Mouse (Mus musculus): ENCODE measurements around the gene 4930524J08Rik.

The 4930524J08Rik gene

GRCm38 (mm10) chr5:99978699-99979442 lies at the start of gene 4930524J08Rik, which contains the start of gene Hnrnpd:
TSS of gene 4930524J08Rik (plus strand) at chr5:99979061.
TSS of gene Hnrnpd (minus strand) at chr5:99978938.
- DNase-seq (ENCODE audit: low spot score in 2 of 2): peak; percentile 89 to 91

DNA sequence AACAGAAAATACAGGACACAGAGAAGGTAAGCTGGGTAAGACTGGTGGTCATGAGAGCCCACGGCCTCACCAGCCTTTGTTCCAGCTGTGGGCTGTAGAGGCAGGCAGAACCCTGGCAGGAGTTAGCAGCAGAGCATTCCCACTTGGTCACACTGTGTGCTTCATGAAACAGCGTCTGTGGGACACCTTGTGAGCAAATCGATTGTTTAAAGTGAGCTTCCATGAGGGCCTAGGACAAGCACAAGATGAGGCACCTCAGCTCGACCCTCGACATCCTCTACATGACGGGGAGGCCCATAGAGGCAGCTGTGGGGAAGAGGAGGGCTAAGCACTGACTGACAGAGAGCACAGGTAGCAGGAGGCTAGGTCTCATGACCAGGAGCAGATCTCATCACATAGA lies 47.0 kb upstream of the 4930524J08Rik start:
- no peak for DNase-seq (ENCODE audit: low spot score in 2 of 2)

GRCm38 (mm10) chr5:99939440-99939839 lies 39.4 kb upstream of the 4930524J08Rik start:
- DNase-seq (ENCODE audit: low spot score in 2 of 2): no peak

DNA sequence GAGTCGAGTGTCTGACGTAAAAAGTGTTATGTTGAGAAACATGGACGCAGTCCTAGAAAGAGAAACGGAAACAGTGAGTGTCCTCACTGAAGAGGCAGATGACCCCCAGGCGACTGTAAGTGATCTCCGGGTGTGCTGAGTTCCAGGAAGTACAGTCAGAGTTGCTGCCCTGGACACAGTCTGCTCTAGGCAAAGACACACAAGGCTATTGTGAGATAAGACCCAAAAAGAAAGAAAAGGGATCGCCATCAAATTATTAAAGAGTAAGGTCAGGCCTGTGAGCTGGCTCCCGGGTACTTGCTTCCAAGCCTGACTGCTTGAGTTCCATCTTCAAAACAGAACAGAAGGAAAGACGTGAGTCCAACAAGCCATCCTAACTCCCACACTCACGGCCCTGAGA lies 37.6 kb upstream of the 4930524J08Rik start:
- DNase-seq (ENCODE audit: low spot score in 2 of 2): no peak

DNA sequence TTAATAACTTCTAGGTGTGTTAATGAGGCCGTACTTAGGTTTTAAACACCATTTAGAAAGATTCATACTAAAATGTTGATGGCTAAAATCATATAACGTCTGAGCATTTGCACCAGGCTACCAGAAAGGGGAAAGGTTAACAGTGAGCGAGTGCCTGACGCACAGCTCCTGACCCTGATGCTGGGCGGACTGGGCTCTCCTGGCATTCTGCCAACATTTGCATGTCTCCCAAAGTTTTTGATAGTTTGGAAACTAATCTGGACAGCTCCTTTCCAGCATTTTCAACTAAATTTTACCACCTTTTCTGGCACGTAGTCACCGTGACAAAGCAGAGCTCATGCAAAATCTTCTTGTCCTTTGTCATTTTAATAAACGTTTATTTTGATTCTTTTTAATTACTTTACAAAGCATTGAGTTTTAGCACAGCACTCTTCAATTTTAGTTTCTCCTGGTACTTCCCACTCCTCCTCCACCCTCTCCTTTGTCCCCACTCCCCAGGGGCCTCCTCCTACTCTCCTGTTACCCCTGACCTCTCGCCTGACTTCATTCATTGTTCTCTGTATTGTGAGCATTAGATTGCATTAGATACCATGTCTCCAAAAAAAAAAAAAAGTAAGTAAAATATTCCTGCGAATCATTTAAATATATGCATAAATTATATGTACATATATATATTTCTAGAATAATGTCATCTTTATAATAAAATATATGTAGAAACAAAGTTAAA lies 36.9 kb upstream of the 4930524J08Rik start:
- DNase-seq (ENCODE audit: low spot score in 2 of 2): no peak

DNA sequence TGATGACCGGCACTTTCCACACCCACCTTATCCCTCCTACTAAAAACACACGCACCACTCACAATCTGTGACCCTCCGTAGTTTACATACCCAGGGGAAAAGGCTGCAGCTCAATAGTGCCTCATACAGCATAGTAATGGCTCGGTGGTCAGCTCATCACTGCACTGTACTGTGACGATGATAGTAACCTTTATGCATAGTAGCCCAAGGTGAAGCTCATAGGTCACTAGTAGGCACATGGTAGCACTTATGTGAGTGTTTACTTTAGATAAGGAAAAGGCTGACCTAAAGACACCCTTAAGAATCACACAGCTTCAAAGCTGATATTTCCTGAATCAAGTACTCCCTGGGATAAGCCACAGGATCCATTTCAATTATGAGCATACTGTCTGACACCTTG lies 26.3 kb upstream of the 4930524J08Rik start:
- DNase-seq (ENCODE audit: low spot score in 2 of 2): no peak

GRCm38 (mm10) chr5:99953883-99954282 lies 25.0 kb upstream of the 4930524J08Rik start:
- DNase-seq (ENCODE audit: low spot score in 2 of 2): no peak

GRCm38 (mm10) chr5:99958666-99959065 lies 20.2 kb upstream of the 4930524J08Rik start:
- DNase-seq (ENCODE audit: low spot score in 2 of 2): no peak

DNA sequence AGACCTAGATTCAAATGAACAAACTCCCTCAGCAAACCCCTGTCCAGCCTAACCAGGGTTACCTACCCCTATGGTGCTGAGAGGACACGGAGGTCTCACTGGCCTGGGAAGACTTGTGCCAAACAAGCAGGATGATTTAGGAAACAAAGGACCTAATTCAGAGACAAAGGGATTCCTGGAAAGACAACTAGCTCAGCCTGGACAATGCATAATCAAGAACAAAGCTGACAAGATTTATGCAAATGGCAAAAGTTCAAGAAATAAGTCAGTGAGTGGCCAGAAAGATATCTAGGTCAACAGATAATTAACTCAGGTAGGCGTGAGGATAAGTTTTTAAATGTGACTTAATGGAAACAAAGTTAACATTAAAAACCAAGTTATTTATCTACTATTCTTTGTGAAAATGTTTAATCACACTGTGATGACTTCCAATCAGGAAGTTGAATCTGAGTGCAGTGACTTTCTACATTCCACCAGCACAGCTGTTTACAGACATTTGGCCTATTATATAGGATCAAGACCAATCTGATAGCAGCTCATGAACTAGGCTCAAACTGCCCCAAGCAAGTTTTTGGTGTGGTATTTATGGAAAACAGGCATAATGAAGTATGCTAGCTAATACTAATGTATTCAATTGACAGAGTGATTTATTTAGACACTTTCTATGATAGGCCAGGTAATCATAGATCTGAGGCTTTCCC lies 19.5 kb upstream of the 4930524J08Rik start:
- no peak for DNase-seq (ENCODE audit: low spot score in 2 of 2)

GRCm38 (mm10) chr5:99959960-99960359 lies 18.9 kb upstream of the 4930524J08Rik start:
- DNase-seq (ENCODE audit: low spot score in 2 of 2): no peak

DNA sequence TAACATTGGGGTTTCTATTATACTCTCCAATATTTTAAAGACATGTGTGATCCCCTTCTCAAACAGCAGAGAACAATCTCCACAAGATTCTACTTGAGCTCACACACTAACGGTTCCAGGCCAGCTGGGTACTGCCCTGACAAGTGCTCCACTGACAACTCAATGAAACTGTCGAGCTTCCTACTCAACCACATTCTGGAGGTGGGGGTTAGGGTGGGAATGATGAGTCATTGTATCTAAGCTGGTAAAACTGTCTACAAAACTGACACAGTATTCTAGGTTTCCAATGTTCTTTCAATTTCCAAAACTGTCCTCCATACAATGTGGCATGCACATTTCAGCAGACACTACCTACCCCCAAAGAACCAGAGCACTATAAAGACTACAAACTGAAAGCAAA lies 4.9 kb upstream of the 4930524J08Rik start:
- DNase-seq (ENCODE audit: low spot score in 2 of 2): peak; percentile 12 to 27

DNA sequence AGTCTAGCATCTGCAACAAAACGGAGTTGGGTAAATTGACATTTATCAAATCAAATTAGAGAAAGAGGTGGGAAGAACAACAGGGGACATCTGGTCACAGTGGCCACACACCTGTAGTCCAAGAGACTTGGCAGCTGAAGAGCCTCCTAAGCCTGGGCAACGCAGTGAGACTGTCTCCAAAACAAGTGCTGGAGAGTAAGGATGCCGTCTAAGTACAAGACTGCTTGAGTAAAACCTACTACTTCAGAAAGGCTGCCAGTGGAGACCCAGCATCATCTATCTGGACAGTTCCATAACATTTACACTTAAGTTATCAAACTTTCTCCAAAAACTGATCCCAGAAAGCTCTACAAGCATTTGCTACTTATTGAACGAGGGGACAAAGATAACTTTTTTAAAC lies 3.8 kb upstream of the 4930524J08Rik start:
- DNase-seq (ENCODE audit: low spot score in 2 of 2): no peak

DNA sequence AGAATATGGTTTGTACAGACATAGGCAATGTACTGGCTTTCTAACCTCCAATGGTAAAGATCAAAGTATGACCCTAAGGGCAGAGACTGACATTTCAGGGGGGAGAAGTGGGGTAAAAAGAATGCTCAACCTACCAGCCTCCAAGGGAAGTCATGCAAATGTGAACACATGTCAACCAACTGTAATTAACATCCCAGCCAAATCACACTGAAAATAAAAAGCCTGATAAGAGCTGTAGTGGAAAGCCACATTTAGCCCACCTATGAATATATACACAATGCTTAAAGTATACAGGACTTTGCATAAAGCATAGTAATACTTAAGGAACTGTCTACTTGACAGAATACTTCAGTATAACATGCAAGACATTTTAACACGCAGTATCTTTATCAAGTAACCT lies 3.1 kb upstream of the 4930524J08Rik start:
- no peak for DNase-seq (ENCODE audit: low spot score in 2 of 2)

- no peak for DNase-seq (ENCODE audit: low spot score in 2 of 2)
Observed at GRCm38 (mm10) chr5:99976334-99976955, 2.4 kb upstream of the 4930524J08Rik start.

DNA sequence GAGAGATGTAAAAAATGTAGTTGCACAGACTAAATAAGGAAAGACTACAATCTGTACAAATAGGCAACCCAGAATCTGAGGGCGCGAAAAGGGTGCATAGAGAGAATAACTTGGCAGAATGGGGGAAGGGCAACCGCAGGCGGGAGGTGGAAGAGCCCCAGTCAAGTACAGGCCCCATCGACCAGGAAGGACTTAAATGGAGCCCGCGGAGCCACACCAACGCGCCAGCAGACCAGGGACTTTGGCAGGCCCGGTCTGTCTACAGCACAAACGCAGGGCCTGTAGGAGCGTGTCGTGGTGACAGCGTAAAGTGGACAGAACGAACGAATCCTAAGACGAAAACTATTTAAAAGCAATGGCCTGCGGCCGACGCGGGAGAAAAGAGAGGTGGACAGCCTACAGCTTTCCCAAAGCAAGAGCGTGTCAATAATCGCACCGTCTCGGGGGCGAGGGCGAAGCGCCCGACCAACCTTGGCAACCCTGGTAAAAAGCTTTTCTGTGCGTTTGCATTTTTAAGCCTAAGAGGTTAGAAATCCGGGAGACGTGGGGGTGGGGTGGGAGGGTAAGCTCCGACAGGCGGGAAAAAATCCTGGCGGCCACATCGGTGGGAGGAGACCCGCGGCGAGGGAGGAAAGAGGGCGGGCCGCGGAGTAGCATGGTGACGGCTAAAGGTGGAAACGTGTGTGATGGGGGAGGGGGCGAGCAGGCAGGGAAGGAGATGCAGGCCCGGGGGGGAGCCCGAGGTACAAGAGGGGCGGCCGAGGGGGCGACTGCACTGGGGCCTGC lies 1.2 kb upstream of the 4930524J08Rik start:
- peak; percentile 37 to 38 for DNase-seq (ENCODE audit: low spot score in 2 of 2)

DNA sequence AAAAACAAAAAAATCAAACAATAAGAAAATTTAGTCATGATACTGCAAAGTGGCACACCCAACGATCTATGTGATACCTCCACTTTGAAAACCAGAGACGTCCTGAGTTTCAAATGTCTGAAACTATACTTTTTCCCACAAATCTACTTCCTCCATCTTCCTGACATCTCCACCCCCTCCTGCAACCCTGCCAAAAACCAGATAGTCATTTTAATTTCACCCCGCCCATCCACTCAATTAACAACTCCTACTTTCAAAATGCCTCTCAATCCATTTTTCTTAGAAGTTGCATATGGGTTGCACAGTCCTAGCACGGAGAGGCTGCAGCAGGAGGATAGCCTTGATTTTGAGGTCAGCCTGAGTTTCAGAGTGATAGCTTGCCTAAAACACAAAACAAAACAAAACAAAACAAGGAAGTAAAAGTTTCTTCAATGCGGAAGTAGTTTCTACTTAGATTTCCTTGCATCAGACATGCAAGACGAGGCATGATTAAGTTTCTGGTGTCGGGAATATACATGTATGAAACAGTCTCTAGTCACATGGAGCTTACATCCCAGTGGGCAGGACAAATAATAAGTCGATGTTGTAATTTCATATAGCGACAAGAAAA lies 4.7 kb downstream of the 4930524J08Rik start:
- DNase-seq (ENCODE audit: low spot score in 2 of 2): no peak

DNA sequence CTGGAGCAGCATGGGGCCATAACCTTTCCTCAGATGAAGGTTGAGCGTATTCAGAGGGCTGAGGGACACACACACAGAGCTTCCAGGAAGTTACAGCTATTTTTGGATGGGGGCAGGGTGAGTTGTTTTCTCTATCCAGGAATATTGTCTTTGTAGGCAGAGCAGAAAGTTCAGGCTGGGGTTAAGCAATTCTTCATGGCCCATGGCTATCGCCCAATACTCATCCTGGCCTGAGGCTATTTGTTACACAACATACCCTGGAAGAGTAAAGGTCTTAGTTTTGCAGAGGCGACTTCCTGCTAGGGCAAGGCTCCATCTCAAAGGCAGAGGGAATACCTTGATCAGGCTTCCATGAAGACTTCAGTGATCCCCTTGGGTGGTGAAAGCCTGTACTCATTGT lies 15.3 kb downstream of the 4930524J08Rik start:
- no peak for DNase-seq (ENCODE audit: low spot score in 2 of 2)

DNA sequence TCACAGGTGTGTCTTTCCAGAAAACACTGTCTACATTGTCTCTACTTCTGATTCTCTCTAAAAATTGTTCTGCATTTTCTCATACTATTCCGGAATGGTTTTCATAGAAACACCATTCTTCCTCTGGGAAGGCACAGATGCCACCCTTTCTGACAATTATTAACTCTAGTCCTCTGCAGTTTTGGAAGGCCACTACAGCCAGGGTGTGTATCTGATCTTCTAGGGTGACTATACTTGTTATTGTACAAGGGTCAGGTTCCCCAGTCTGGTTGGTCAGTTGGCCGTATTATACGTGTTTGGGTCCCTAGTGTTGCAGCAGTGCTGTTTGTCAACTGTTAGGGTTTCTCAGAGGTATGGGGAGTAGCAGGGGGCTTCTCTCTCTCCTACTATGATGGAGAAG lies 15.8 kb downstream of the 4930524J08Rik start:
- no peak for DNase-seq (ENCODE audit: low spot score in 2 of 2)

DNA sequence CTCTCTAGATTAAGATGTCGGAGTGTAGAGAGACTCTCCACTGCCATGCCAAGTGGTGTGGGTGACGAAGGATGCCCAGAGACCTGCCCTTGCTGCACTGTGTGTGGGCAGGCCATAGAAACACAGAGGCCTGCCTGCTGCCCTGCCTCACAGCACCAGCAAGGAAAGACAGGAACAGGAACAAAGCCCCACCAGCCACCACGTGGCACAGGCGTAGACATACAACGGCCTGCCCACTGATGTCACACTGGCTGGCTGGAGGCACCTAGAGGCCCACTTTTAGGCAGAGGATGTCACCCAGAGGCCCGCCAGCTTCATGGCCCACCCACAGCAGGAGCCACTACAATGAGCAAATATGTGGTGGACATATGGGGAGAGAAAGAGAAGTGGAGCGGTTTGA lies 21.2 kb downstream of the 4930524J08Rik start:
- no peak for DNase-seq (ENCODE audit: low spot score in 2 of 2)

GRCm38 (mm10) chr5:100000500-100000899 lies 21.6 kb downstream of the 4930524J08Rik start:
- DNase-seq (ENCODE audit: low spot score in 2 of 2): no peak

DNA sequence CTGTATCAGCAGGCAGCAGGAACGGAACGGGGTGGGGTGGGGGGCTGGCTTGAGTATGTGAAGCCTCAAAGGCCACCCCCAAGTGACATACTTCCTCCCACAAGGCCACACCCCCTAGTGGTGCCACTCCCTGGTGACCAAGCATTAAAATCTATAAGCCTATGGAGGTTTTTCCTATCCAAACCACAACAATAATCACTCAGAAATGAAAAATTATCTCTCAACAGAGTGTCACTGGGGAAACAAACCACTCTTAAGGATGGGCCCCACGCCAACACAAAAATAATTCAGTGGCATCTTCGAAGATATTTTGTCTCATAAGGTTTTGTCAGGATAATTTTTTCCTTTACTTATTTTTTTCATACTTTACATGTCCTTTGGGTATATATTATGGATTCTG lies 25.0 kb downstream of the 4930524J08Rik start:
- no peak for DNase-seq (ENCODE audit: low spot score in 2 of 2)

Data from natural killer cell, adult 2 months (primary cell).